Mouse (Mus musculus) brain, embryonic 18.5 days (tissue): ENCODE data around the gene Cyth1.

Source experiments
- DNase-seq: peaks from one replicate; pipeline ENCODE4 v3.0.0-alpha.2; 2012; ENCODE audit warnings: low read depth, low spot score

Gene Cyth1

GRCm38 (mm10) chr11:118200834-118201830, 47.3 kb downstream of the Cyth1 start:
- no peak for DNase-seq

DNA sequence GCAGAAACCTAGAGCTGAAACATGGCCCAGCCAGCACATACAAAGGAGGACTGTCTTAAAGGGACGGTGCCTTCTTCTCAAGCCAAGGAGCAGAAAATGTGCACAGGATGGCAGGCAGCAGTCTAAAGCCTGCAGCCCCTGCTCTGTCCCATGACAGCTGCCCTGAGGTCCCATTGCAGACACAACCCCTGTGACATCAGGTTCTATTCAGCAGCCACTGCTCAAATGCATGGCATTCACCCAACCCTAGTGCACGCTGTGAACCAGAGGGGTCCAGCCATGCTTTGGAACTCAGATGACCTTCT, 50.1 kb downstream of the Cyth1 start:
- DNase-seq: no peak

DNA sequence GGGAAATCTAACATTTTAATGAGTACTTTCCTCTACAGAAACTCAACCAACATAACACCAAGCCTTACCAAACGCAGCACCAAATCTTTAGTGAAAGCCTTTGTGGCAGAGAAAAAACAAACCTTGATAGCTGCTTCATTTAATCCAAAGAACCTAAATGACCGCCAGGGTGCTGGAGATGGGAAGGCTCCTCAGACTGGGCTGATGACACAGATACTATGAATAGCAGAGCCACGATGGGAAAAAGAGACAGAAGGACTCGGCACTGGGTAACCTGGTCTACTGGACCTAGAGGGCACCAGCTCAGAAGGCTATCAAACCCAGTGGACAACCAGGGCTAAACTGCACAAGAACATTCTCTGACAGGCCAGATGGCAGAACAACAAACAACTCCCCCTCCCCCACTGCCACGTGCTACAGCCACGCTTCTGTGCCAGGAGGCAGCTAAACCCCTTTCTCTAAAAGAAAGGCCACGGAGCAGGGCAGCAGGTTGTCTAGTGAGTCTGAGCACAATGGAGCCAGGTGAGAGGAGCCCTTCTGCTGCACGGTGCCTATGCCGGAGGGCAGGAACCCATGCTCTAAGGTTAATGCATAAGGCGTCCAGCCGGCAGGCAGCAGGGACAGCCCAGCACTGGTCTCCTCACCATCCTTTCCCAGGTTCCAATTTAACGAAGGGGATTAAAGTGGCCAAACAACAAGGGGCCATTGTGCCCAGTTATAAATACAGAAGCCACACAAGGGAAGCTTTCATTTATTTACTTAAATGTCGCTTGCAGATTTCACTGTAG, 50.7 kb downstream of the Cyth1 start:
- no peak for DNase-seq

DNA sequence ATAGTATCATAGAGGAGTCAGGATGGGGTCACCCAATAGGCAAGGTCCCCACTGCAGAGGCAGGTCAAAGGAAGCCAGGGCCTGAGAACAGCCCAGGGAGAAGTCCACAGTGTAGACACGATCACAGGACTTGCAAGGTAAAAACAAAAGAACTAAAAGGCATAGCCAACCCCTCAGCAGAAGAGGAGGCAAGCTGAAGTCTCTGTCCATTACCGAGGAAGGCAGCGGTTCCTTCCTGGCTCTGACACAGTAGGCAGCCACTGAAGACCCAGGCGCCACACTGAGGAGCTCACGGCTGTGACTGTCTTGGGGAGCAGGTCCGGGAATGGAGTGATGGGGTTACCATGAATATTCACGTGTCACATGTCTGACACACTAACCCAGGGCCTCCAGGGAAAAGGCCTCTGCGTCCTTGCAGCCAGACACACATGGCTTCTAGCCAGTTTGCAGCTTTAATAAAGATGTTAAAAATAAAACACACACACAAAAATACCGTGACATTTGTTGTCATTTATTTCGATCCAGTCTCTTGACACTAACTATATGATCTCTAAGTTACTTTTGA, 51.5 kb downstream of the Cyth1 start:
- no peak for DNase-seq

- no peak for DNase-seq
Observed at GRCm38 (mm10) chr11:118193390-118194147, 54.8 kb downstream of the Cyth1 start.

DNA sequence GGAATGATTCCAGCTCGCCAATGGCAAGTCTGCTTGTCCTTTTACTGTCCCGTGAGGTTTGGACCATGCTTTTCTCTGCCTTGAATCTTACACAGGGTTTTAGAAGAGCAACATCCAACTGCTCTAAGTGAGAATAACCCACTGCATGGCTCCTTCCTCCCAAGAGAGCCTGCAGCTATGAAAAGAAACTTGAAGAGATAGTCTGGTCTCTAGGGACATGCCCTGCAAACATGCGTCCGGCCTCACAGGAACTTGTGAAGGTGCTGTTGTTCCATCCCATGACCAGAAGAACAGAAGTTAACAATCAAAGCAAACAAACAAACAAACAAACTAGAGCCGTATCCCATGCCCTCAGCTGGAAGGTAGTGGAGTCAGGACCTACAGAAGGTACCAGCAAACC, 55.4 kb downstream of the Cyth1 start:
- DNase-seq: no peak

GRCm38 (mm10) chr11:118182768-118183167, 65.6 kb downstream of the Cyth1 start:
- DNase-seq: no peak

GRCm38 (mm10) chr11:118182353-118182752, 66.0 kb downstream of the Cyth1 start:
- DNase-seq: no peak

- no peak for DNase-seq
Observed at GRCm38 (mm10) chr11:118180199-118180598, 68.2 kb downstream of the Cyth1 start.

DNA sequence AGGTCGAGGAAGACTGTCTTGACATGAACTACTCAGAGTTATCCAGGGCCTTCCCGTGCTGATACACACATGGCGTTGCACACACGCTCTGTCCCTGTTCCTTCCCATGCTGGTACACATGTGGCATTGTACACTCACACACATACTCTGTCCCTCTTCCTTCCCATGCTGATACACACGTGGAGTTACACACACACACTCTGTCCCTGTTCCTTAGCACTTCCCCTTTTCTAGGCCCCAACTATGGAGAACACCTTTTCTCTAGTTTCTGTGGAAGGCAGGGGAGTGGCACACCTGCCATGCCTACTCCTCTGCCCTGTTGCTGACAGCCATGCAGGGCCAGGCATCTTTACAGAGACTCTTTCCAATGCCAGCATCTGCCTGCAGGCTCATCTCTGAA, 70.2 kb downstream of the Cyth1 start:
- DNase-seq: no peak

GRCm38 (mm10) chr11:118174752-118175151, 73.6 kb downstream of the Cyth1 start:
- DNase-seq: no peak

- no peak for DNase-seq
Observed at GRCm38 (mm10) chr11:118172768-118173167, 75.6 kb downstream of the Cyth1 start.

DNA sequence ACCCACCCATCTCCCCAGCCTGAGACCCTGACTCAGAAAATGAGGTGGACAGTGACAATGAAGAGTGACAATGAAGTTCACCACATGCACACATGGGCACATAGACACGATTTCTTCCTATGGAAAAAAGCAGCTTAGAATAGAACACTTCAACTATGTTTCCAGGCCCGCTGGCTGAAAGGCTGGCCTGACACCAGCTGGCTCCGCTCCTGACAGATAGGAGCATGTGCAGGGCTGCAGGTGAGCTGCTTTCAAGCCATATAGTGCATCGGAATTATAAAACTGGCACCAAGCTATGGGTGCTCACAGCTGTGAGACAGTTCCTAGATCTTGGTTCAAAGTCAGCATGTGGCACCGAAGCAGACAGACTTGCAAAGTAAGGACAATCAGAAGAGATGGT, 78.1 kb downstream of the Cyth1 start:
- DNase-seq: no peak

- no peak for DNase-seq
Observed at GRCm38 (mm10) chr11:118168714-118169113, 79.7 kb downstream of the Cyth1 start.

DNA sequence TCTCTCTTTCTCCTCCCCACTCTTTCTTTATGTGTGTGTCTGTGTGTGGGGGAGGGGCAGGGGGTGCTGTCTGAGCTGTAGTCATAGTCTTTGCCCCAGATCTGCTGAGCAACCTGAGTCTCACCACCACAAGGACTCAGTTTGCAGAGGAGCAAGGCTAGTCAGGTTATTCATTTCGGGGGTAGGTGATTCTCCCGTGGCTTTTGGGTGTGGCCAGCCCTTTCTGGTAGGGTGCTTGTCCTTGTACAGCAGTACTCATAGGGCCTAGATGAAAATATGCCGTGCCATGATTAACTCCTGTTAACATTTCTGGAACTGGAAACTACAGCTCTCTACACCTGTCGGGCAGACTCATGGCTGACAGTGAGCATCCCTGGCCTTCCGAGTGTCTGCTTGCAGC, 81.8 kb downstream of the Cyth1 start:
- no peak for DNase-seq

GRCm38 (mm10) chr11:118165681-118166080, 82.7 kb downstream of the Cyth1 start:
- no peak for DNase-seq

DNA sequence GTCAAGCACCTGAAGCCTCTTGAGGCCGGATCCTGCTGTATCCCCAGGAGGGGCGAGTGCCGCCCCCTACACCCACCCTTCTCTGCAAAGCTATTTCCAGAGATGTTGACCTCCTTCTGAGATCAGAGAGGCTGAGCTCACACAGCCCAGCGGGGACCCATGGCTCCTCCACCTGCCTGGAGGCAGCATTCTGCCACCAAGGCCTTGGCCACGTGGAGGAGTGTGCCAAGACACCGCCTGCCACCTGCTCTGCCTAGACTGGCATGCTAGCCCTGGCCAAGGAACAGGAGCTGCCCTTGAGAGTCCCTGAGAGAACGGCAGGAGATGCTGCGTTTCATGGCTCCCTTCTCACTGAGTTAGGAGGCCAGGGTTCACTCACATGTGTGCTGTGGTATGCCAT, 83.8 kb downstream of the Cyth1 start:
- DNase-seq: no peak

DNA sequence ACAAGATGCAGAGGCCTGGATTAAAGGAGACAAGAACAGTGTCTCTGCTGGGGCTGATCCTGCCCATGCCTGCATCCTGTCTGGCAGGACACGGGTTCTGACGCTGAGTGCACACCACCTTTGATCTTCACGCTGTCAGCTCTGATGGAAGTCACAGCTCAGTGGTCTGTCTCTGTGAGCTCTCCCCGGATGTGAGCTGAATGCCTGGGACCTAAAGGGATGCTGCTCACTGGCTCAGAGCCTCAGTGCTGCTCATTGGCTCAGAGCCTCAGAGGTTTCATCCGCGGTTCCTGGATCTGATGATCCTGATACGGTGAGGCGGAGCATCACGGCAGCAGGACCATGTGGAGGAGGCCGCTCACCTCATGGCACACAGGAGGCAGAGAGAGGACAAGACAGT, 86.1 kb downstream of the Cyth1 start:
- no peak for DNase-seq

- DNase-seq: no peak
Observed at GRCm38 (mm10) chr11:118161240-118161639, 87.2 kb downstream of the Cyth1 start.

DNA sequence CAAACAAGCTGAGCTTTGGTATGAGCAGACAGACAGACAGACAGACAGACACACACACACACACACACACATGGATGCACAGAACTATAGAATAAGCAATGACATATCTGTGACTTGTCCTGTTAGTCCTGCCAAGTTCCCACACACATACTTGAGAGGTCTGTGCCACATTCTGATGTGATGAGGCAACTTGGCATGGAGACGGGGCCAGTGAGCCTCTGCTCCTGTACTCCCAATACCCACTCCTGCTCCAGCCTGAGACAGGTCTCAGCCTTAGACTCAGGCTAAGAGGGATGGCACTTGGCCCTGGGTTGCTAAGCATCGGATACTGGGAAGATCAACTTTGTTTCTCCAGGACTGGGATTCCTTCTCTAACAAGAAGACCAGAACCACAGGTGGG, 87.6 kb downstream of the Cyth1 start:
- DNase-seq: no peak

DNA sequence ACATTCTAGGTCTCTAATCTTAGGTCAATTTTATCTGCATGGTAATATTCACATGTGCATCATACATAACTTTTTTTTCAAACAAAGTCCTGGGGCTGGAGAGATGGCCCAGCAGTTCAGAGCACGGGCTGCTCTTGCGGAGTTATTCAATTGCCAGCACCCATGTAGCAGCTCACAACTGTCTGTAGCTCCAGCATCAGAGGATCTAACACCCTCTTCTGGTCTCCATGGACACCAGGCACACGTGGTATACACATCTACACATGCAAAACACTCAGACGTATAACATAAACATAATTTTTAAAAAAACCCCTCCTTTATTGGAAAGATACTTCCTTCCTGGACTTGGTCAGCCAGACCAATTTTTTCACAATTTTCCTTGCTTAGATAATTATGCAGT, 89.6 kb downstream of the Cyth1 start:
- DNase-seq: no peak
